13 mouse cellular contexts compared by ENCODE assay signal in the genomic region with DNA sequence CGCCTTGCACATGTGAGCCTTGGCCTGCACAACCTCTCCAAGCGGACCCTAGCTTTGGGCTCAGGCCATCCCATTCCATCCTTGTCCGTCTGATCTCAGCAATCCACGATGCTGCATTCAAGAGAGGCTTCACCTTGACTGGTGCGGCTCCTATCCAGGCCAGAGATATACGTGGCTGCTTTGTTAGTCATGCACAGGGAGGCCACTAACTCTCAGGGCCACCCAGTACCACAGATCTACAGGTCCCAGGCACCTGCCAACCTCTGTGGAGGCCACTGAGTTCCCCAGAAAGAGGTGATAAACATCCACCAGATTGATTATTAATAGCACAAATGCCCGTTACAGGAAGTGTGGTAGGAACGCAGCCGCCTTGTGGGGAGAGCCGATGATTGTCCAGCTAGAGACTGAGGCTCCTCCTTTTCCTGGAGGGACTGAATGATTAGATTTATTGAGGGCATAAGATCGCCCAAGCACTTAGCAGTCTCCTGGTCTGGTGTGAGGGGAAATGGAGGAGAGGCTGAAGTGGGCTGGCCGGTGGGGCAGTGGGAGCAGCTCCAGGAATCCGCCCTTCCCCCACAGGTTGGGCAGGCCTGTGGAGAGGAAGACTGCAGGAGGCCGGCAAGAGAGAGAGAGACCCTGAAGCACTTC. TPM values are rescaled to one million over a fixed set of nuclear protein-coding genes. Genes with fewer than 3 reads are reported as not detected.
DNase-seq lines count a peak whose midpoint lies in the region; ATAC-seq and TF ChIP-seq lines count a peak whose summit lies in the region.
"Had no signal": no experiment of that assay in that cellular context is flagged by ENCODE, and none has a peak within 500 bp of the region (broad histone marks: within the 10 kb centered on the region; RNA-seq: fewer than 3 reads in every experiment).

No protein-coding gene starts in this region.

- TF ChIP-seq EP300 in stomach, postnatal 0 days (optimal IDR thresholded peaks at IDR 0.05): no peak

- peaks cover 6% of the 10 kb centered on the region; the same call in 1 of the 2 replicates for H3K27me3 ChIP-seq in forebrain, embryonic 10.5 days (ENCODE audit: poor library complexity, severe bottlenecking)
- H3K27me3 ChIP-seq in forebrain, embryonic 15.5 days: peaks cover 25% of the 10 kb centered on the region; the same call in 1 of the 2 replicates
- no peaks in the 10 kb centered on the region for H3K27me3 ChIP-seq in neural tube, embryonic 12.5 days (replicated peaks)
- H3K27me3 ChIP-seq in stomach, postnatal 0 days (ENCODE audit: control insufficient read depth, insufficient read depth, low read length): no peaks in the 10 kb centered on the region

- H3K9ac ChIP-seq in forebrain, embryonic 15.5 days (replicated peaks): no peak overlapping the region
- H3K9ac ChIP-seq in neural tube, embryonic 12.5 days: no peak overlapping the region
- H3K9ac ChIP-seq in stomach, postnatal 0 days (ENCODE audit: low read length): peak overlapping the region; percentile 13; the same call in 1 of the 2 replicates
- H3K9ac ChIP-seq: hindbrain, embryonic 14.5 days had no signal

- WGBS in forebrain, embryonic 10.5 days: 66% methylated on average over 14 of the region's 14 CpGs
- 67% methylated on average over 14 of the region's 14 CpGs for WGBS in forebrain, embryonic 15.5 days
- 56% methylated on average over 14 of the region's 14 CpGs for WGBS in neural tube, embryonic 12.5 days
- 45% methylated on average over 14 of the region's 14 CpGs for WGBS in stomach, postnatal 0 days

- no peak for DNase-seq in forebrain, embryonic 10.5 days (ENCODE audit: extremely low spot score, low spot score)
- no peak for DNase-seq in neural tube, embryonic 10.5 days (ENCODE audit: extremely low spot score, low spot score)
- peak; percentile 50 for DNase-seq in kidney, postnatal 14 days
- DNase-seq in stomach, postnatal 0 days (ENCODE audit: low spot score): no peak
- DNase-seq in ovary, postnatal 14 days (ENCODE audit: low spot score): no peak
- DNase-seq in left cerebral cortex, postnatal 4 days: no peak
- DNase-seq: cerebellum, adult 9-10 months; thymus, adult 18-20 months had no signal

- H3K4me2 ChIP-seq in forebrain, embryonic 15.5 days (replicated peaks): no peak overlapping the region
- no peak overlapping the region for H3K4me2 ChIP-seq in neural tube, embryonic 12.5 days (replicated peaks)
- H3K4me2 ChIP-seq in stomach, postnatal 0 days (replicated peaks; ENCODE audit: low read depth): no peak overlapping the region
- H3K4me2 ChIP-seq: hindbrain, embryonic 14.5 days had no signal

- H3K9me3 ChIP-seq in forebrain, embryonic 10.5 days: no peaks in the 10 kb centered on the region
- H3K9me3 ChIP-seq in forebrain, embryonic 15.5 days: no peaks in the 10 kb centered on the region
- H3K9me3 ChIP-seq in neural tube, embryonic 12.5 days: no peaks in the 10 kb centered on the region
- H3K9me3 ChIP-seq in stomach, postnatal 0 days (ENCODE audit: control insufficient read depth, low read length): no peaks in the 10 kb centered on the region

- no peak overlapping the region for H3K4me3 ChIP-seq in forebrain, embryonic 10.5 days
- no peak overlapping the region for H3K4me3 ChIP-seq in forebrain, embryonic 15.5 days
- no peak overlapping the region for H3K4me3 ChIP-seq in neural tube, embryonic 12.5 days
- no peak overlapping the region for H3K4me3 ChIP-seq in stomach, postnatal 0 days (ENCODE audit: low read depth, low read length)

- peak; percentile 30; the same call in 1 of the 2 replicates for TF ChIP-seq CTCF in stomach, postnatal 0 days (IDR thresholded peaks at IDR 0.05; ENCODE audit: low read depth)

- H3K27ac ChIP-seq in forebrain, embryonic 10.5 days: 0 out of 2 replicates have a peak overlapping the region, but pooled peaks have one; percentile 30
- H3K27ac ChIP-seq in forebrain, embryonic 15.5 days (replicated peaks): no peak overlapping the region
- no peak overlapping the region for H3K27ac ChIP-seq in neural tube, embryonic 12.5 days
- H3K27ac ChIP-seq in stomach, postnatal 0 days (replicated peaks): no peak overlapping the region
- H3K27ac ChIP-seq: hindbrain, embryonic 14.5 days had no signal

- ATAC-seq in forebrain, embryonic 15.5 days (replicated peaks): no peak
- ATAC-seq in neural tube, embryonic 12.5 days (ENCODE audit: low FRiP score, low read depth): 0 out of 2 replicates have a peak, but pooled peaks have one; percentile 33
- peak; percentile 43 for ATAC-seq in stomach, postnatal 0 days (ENCODE audit: low FRiP score, low TSS enrichment)
- ATAC-seq: activated CD4-positive, CD25-positive, alpha-beta regulatory T cell, adult 4 months; CD4-positive, CD25-positive, alpha-beta regulatory T cell, adult 4 months had no signal

- H3K4me1 ChIP-seq in forebrain, embryonic 10.5 days: peaks cover 8% of the 10 kb centered on the region; the same call in 1 of the 2 replicates
- peaks cover 10% of the 10 kb centered on the region for H3K4me1 ChIP-seq in forebrain, embryonic 15.5 days
- H3K4me1 ChIP-seq in neural tube, embryonic 12.5 days: no peaks in the 10 kb centered on the region
- H3K4me1 ChIP-seq in stomach, postnatal 0 days (replicated peaks; ENCODE audit: control insufficient read depth, insufficient read depth): no peaks in the 10 kb centered on the region

- intact Hi-C loops in left cerebral cortex, postnatal 4 days (cut with DNase I): no loop called here

- no peaks in the 10 kb centered on the region for H3K36me3 ChIP-seq in forebrain, embryonic 10.5 days (replicated peaks)
- no peaks in the 10 kb centered on the region for H3K36me3 ChIP-seq in forebrain, embryonic 15.5 days
- no peaks in the 10 kb centered on the region for H3K36me3 ChIP-seq in neural tube, embryonic 12.5 days
- no peaks in the 10 kb centered on the region for H3K36me3 ChIP-seq in stomach, postnatal 0 days (ENCODE audit: control insufficient read depth, insufficient read depth, low read length)

RNA-seq across cellular contexts. Expression of gene Ubac1, which starts 19.7 kb away (rescaled TPM):
- 85.3 and 86.2 TPM in 2 replicates for polyA plus RNA-seq in forebrain, embryonic 10.5 days (2016; fragmentation: Nextera tagmentation; extraction: Ambion mirVana)
- polyA plus RNA-seq in forebrain, embryonic 15.5 days (2015; fragmentation: Nextera tagmentation; extraction: Ambion mirVana): 113 and 119 TPM in 2 replicates
- polyA plus RNA-seq in neural tube, embryonic 12.5 days (2016; fragmentation: Nextera tagmentation; extraction: Ambion mirVana): 106 and 107 TPM in 2 replicates
- 47.7 and 49.1 TPM in 2 replicates for polyA plus RNA-seq in stomach, postnatal 0 days (2015; fragmentation: Nextera tagmentation; extraction: Ambion mirVana)
- total RNA-seq in left cerebral cortex, postnatal 4 days (2021): 10 to 100 TPM; 90.5 to 92.0 TPM

RNA-seq across cellular contexts. Expression of gene Camsap1, which starts 58.2 kb away (rescaled TPM):
- 24.5 and 28.9 TPM in 2 replicates for polyA plus RNA-seq in forebrain, embryonic 10.5 days (2016; fragmentation: Nextera tagmentation; extraction: Ambion mirVana)
- 69.5 and 75.9 TPM in 2 replicates for polyA plus RNA-seq in forebrain, embryonic 15.5 days (2015; fragmentation: Nextera tagmentation; extraction: Ambion mirVana)
- 80.2 and 82.6 TPM in 2 replicates for polyA plus RNA-seq in neural tube, embryonic 12.5 days (2016; fragmentation: Nextera tagmentation; extraction: Ambion mirVana)
- 4.2 and 6.5 TPM in 2 replicates for polyA plus RNA-seq in stomach, postnatal 0 days (2015; fragmentation: Nextera tagmentation; extraction: Ambion mirVana)
- total RNA-seq in left cerebral cortex, postnatal 4 days (2021): 100 to 1,000 TPM; 195 to 203 TPM
